Mouse (Mus musculus): Measurements from ENCODE around the gene Sept9.

DNA sequence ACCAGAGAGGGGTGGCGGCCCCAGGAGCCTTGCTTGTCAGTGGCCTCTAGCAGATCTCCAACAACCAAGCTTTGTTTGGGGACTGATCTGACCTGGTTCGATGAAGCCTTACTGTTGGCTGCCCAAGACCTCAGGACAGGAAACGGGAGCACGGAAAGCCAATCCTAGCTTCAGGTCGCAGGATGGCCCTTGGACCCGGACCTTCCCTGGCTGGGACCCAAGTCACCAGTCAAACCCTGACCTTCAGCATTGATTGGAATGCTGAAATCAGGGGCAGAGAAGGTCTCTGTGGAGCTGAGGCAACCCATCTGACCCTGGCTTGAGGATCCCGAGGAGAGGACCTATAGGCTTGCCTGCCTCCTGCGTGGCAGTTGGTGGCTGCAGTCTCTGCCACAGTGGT is 5.1 kb downstream of the Sept9 start:
- TF ChIP-seq EP300 (IDR thresholded peaks at IDR 0.05; ENCODE audit: low read depth) (peak; percentile 56; the same call in 1 of the 2 replicates), CTCF (IDR thresholded peaks at IDR 0.05; ENCODE audit: low read depth) (no peak)
